ENCODE assay signal across 17 mouse cellular contexts in genomic region chr11:118552478-118552877, GRCm38 (mm10).
DNase-seq lines count a peak whose midpoint lies in the region; ATAC-seq lines count a peak whose summit lies in the region.
"Had no signal": no experiment of that assay in that cellular context is flagged by ENCODE, and none has a peak within 500 bp of the region (broad histone marks: within the 10 kb centered on the region; RNA-seq: fewer than 3 reads in every experiment).

No protein-coding gene starts in this region.

- H3K9ac ChIP-seq in hindbrain, embryonic 16.5 days (ENCODE audit: low read depth, low read length): no peak overlapping the region
- H3K9ac ChIP-seq in hindbrain, embryonic 15.5 days: no peak overlapping the region
- H3K9ac ChIP-seq: embryonic facial prominence, embryonic 12.5 days; forebrain, embryonic 15.5 days; heart, embryonic 13.5 days had no signal

- no peaks in the 10 kb centered on the region for H3K9me3 ChIP-seq in hindbrain, embryonic 10.5 days
- H3K9me3 ChIP-seq in hindbrain, embryonic 16.5 days (ENCODE audit: control insufficient read depth, low read length): no peaks in the 10 kb centered on the region
- no peaks in the 10 kb centered on the region for H3K9me3 ChIP-seq in hindbrain, embryonic 15.5 days
- H3K9me3 ChIP-seq: embryonic facial prominence, embryonic 12.5 days; forebrain, embryonic 15.5 days; heart, embryonic 13.5 days had no signal

- H3K4me2 ChIP-seq in hindbrain, embryonic 16.5 days (ENCODE audit: low read length): no peak overlapping the region
- no peak overlapping the region for H3K4me2 ChIP-seq in hindbrain, embryonic 15.5 days
- H3K4me2 ChIP-seq: embryonic facial prominence, embryonic 12.5 days; forebrain, embryonic 15.5 days; heart, embryonic 13.5 days had no signal

- H3K36me3 ChIP-seq in hindbrain, embryonic 10.5 days: no peaks in the 10 kb centered on the region
- H3K36me3 ChIP-seq in hindbrain, embryonic 16.5 days (ENCODE audit: control insufficient read depth, insufficient read depth, low read length): no peaks in the 10 kb centered on the region
- H3K36me3 ChIP-seq in hindbrain, embryonic 15.5 days: no peaks in the 10 kb centered on the region
- H3K36me3 ChIP-seq: embryonic facial prominence, embryonic 12.5 days; forebrain, embryonic 15.5 days; heart, embryonic 13.5 days had no signal

- DNase-seq in hindbrain, embryonic 10.5 days (ENCODE audit: low spot score): no peak
- DNase-seq in right cerebral cortex, adult 18-20 months: peak; percentile 47
- DNase-seq in right cerebral cortex, postnatal 14 days: no peak
- DNase-seq in heart, adult 9 months (ENCODE audit: low spot score in 2 of 2): no peak
- DNase-seq in adrenal gland, postnatal 36 days: no peak
- DNase-seq in layer of hippocampus, adult 18-20 months (ENCODE audit: low spot score in 2 of 2): no peak
- DNase-seq: adrenal gland, adult 2 months; adrenal gland, postnatal 25 days; cerebellum, adult 11 months; cerebellum, adult 8-10 months had no signal

- H3K4me3 ChIP-seq in hindbrain, embryonic 10.5 days: no peak overlapping the region
- no peak overlapping the region for H3K4me3 ChIP-seq in hindbrain, embryonic 16.5 days (ENCODE audit: low read length)
- no peak overlapping the region for H3K4me3 ChIP-seq in hindbrain, embryonic 15.5 days
- H3K4me3 ChIP-seq: embryonic facial prominence, embryonic 12.5 days; forebrain, embryonic 15.5 days; gastrocnemius, adult 2 months; heart, embryonic 13.5 days had no signal

- peak overlapping the region; percentile 46 for H3K27ac ChIP-seq in hindbrain, embryonic 10.5 days
- no peak overlapping the region for H3K27ac ChIP-seq in hindbrain, embryonic 16.5 days (ENCODE audit: low read depth, low read length)
- H3K27ac ChIP-seq in hindbrain, embryonic 15.5 days (replicated peaks): peak overlapping the region; percentile 60; the same call in 1 of the 2 replicates
- H3K27ac ChIP-seq: embryonic facial prominence, embryonic 12.5 days; forebrain, embryonic 15.5 days; gastrocnemius, adult 2 months; heart, embryonic 13.5 days had no signal

- peaks cover 29% of the 10 kb centered on the region for H3K27me3 ChIP-seq in hindbrain, embryonic 10.5 days (ENCODE audit: insufficient read depth, poor library complexity, severe bottlenecking)
- H3K27me3 ChIP-seq in hindbrain, embryonic 16.5 days (replicated peaks; ENCODE audit: control insufficient read depth, insufficient read depth, low read length): no peaks in the 10 kb centered on the region
- H3K27me3 ChIP-seq in hindbrain, embryonic 15.5 days: no peaks in the 10 kb centered on the region
- H3K27me3 ChIP-seq: forebrain, embryonic 15.5 days had no signal

- 72% methylated on average over 4 of the region's 4 CpGs for WGBS in hindbrain, embryonic 10.5 days
- 67% methylated on average over 4 of the region's 4 CpGs for WGBS in hindbrain, embryonic 16.5 days
- WGBS in hindbrain, embryonic 15.5 days: 59% methylated on average over 4 of the region's 4 CpGs

- no peak for ATAC-seq in hindbrain, embryonic 16.5 days
- ATAC-seq in hindbrain, embryonic 15.5 days (ENCODE audit: low FRiP score, low read depth): no peak
- ATAC-seq: forebrain, embryonic 15.5 days; intestine, embryonic 16.5 days had no signal

- H3K4me1 ChIP-seq in hindbrain, embryonic 10.5 days (replicated peaks): peaks cover 57% of the 10 kb centered on the region
- H3K4me1 ChIP-seq in hindbrain, embryonic 16.5 days (ENCODE audit: control insufficient read depth, insufficient read depth, low read depth, low read length): peaks cover 31% of the 10 kb centered on the region
- H3K4me1 ChIP-seq in hindbrain, embryonic 15.5 days (replicated peaks): peaks cover 48% of the 10 kb centered on the region
- H3K4me1 ChIP-seq: heart, embryonic 13.5 days had no signal
